Mouse (Mus musculus): Measurements from ENCODE around the gene Ccdc124.

- TF ChIP-seq CTCF (IDR thresholded peaks at IDR 0.05; ENCODE audit: insufficient read depth, low read depth, low read length), result no peak
- TF ChIP-seq POLR2A (IDR thresholded peaks at IDR 0.05; ENCODE audit: insufficient read depth, low read depth, low read length), result no peak
These were observed 25.5 kb upstream of the Ccdc124 start for GRCm38 (mm10) chr8:70899226-70899625.
